Mouse (Mus musculus): ENCODE data around the gene Pigs. TPM values are rescaled to one million over a fixed set of nuclear protein-coding genes. Genes with fewer than 3 reads are reported as not detected.

The Pigs gene
- polyA plus RNA-seq, 1 experiment from 2014 or later: 67.4 TPM

DNA sequence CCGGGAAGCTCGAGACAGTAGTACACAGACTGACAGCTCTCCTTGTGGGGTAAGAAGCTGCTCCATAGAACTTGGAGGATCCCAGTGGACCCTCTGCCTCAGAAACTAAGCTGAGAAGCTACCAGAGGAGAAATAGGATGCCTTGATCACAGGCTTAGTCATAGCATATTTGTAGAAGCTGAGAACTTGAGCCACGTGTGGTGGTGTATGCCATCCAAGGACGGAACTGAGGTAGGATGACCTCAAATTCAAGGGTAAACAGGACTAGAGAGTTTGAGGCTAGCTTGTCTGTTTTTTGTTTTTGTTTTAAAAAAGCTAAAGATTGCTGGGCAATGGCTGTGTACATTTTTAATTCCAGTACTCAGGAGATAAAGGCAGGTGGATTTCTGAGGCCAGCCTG, 22.9 kb upstream of the Pigs start:
- no peak overlapping the region for H3K27ac ChIP-seq (ENCODE audit: low read length)
- H3K36me3 ChIP-seq (ENCODE audit: control insufficient read depth, insufficient read depth, low read length): peaks cover 8% of the 10 kb centered on the region
- no peak overlapping the region for H3K4me2 ChIP-seq (ENCODE audit: low read depth, low read length)
- 0 out of 2 replicates have a peak, but pooled peaks cover 5% of the 10 kb centered on the region for H3K4me1 ChIP-seq (ENCODE audit: control insufficient read depth, insufficient read depth, low read length)
- ATAC-seq (ENCODE audit: insufficient read depth, low FRiP score): no peak
- H3K9me3 ChIP-seq (replicated peaks; ENCODE audit: control insufficient read depth, low read length): no peaks in the 10 kb centered on the region
- 84% methylated on average over 4 of the region's 4 CpGs for WGBS
- H3K9ac ChIP-seq (ENCODE audit: low read length): peak overlapping the region; percentile 29; the same call in 1 of the 2 replicates
- no peak overlapping the region for H3K4me3 ChIP-seq (replicated peaks; ENCODE audit: low read length)
- H3K27me3 ChIP-seq (ENCODE audit: control insufficient read depth, insufficient read depth, low read length): no peaks in the 10 kb centered on the region

DNA sequence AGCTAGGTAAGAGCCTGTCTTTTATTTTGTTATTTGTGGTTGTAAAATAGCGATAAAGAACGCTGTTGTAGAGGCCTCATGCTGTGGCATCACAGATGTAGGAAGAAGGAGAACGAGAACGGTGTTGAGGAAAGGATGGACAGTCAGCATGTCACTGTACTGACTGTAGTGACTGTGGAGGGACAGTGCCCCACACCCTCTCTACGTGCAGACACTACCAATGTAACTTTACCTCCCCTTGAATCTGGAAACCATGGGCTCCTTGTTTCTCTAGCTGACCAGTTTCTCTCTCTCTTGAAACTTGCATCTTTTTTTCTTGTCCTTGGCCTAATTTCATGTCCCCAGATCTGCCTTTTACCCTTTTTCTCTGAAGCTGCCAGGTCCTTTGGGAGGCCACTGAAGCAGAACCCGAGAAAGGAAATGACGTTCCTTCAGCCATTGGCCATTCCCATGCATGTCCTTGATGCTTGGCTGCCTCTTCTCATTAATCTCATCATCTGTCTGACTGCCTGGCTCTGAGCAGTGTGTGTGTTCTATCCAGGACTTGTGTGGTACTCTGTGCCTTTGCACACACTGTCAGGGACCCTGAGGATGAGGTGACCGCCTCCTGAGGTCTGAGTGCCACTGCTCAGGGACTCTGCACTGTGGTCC, 17.2 kb upstream of the Pigs start:
- Histone ChIP-seq H3K27ac (ENCODE audit: low read length) (no peak overlapping the region), H3K4me1 (ENCODE audit: control insufficient read depth, insufficient read depth, low read length) (no peaks in the 10 kb centered on the region), H3K36me3 (ENCODE audit: control insufficient read depth, insufficient read depth, low read length) (peaks cover 4% of the 10 kb centered on the region; the same call in 1 of the 2 replicates), H3K4me3 (replicated peaks; ENCODE audit: low read length) (no peak overlapping the region), H3K27me3 (ENCODE audit: control insufficient read depth, insufficient read depth, low read length) (no peaks in the 10 kb centered on the region), H3K9me3 (replicated peaks; ENCODE audit: control insufficient read depth, low read length) (no peaks in the 10 kb centered on the region), H3K4me2 (ENCODE audit: low read depth, low read length) (no peak overlapping the region), H3K9ac (ENCODE audit: low read length) (no peak overlapping the region)
- WGBS: 91% methylated on average over 8 of the region's 8 CpGs
- no peak for ATAC-seq (ENCODE audit: insufficient read depth, low FRiP score)

DNA sequence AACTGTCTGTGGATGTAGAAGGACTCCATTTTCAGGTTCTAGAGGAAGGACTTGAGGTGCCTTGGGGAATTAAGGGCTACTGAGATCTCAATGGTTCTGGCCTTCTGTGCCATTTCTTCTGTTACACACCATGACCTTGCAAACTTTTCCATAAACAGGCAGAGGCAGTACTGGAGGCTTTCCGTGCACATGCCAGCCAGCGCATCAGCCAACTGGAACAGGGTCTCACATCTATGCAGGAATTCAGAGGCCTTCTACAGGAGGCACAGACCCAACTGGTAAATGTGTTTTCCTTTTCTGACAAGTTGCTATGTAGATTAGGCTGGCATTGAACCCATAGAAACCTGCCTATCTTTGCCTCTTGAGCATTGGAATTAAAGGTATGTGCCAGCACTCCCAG, 14.6 kb upstream of the Pigs start:
- peaks cover 14% of the 10 kb centered on the region for H3K36me3 ChIP-seq (ENCODE audit: control insufficient read depth, insufficient read depth, low read length)
- no peaks in the 10 kb centered on the region for H3K9me3 ChIP-seq (replicated peaks; ENCODE audit: control insufficient read depth, low read length)
- H3K4me1 ChIP-seq (ENCODE audit: control insufficient read depth, insufficient read depth, low read length): no peaks in the 10 kb centered on the region
- H3K4me2 ChIP-seq (ENCODE audit: low read depth, low read length): no peak overlapping the region
- no peak overlapping the region for H3K27ac ChIP-seq (ENCODE audit: low read length)
- H3K9ac ChIP-seq (ENCODE audit: low read length): no peak overlapping the region
- 92% methylated on average over 2 of the region's 2 CpGs for WGBS
- no peak overlapping the region for H3K4me3 ChIP-seq (replicated peaks; ENCODE audit: low read length)
- H3K27me3 ChIP-seq (ENCODE audit: control insufficient read depth, insufficient read depth, low read length): no peaks in the 10 kb centered on the region
- ATAC-seq (ENCODE audit: insufficient read depth, low FRiP score): no peak

DNA sequence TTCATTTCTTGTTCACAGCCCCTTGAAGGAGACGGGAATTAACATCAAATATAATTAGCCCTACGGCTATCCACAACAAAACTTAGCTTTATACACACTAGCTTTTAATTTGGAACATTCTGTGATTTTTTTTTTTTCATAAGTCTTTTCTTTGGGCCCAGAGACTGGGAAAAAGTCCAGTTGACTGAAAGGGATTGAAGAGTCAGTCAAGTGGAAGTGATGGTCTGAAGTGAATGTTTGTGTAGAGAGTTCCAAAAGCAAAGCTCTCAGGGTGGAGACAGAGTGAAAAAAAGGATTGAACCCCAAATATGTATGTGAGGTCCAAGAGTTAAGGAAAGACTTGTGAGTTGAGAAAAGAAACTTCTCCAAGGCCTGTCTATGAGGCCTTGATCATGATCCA, 9.8 kb upstream of the Pigs start:
- WGBS: 93% methylated on average over 2 of the region's 2 CpGs

DNA sequence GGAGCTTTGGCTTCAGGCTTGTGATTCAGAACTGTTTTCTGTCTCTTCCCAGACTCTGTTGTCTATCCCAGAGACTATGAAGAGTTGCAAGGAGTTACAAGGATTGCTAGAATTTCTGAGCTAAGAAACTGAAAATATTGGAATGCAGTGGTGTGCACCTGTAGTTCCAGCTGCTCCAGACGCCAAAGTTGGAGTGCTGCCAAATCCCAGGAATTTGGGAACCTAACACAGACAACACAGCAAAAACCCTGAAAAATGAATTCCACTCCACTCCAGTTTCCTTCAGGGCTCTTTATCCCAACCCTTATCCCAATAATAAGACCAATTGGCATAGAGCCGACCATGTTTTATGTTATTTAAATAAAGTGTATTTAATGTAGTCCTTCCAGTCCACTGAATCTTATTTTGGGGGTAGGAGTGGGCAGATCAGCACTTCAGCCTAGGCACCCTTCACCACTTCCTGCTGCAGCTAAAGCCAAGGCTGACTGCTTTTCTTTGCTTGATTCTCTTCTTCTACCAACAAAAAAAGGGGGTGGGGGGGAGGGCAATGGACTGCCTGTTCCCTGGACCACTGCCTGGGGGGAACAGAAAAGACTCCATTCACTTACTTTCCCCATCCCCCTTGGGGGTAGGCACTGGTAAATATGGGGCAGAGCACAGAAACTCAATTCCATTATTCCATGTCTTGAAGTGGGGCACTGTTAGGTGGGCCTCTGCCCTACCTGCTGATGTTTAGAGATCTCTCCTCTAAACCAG, 6.0 kb upstream of the Pigs start:
- Histone ChIP-seq H3K4me3 (replicated peaks; ENCODE audit: low read length) (no peak overlapping the region), H3K9ac (ENCODE audit: low read length) (no peak overlapping the region), H3K36me3 (ENCODE audit: control insufficient read depth, insufficient read depth, low read length) (peaks cover 15% of the 10 kb centered on the region; the same call in 1 of the 2 replicates), H3K9me3 (replicated peaks; ENCODE audit: control insufficient read depth, low read length) (no peaks in the 10 kb centered on the region), H3K27ac (ENCODE audit: low read length) (peak overlapping the region; percentile 74), H3K27me3 (ENCODE audit: control insufficient read depth, insufficient read depth, low read length) (no peaks in the 10 kb centered on the region), H3K4me1 (ENCODE audit: control insufficient read depth, insufficient read depth, low read length) (peaks cover 13% of the 10 kb centered on the region; the same call in 1 of the 2 replicates), H3K4me2 (ENCODE audit: low read depth, low read length) (peak overlapping the region; percentile 43; the same call in 1 of the 2 replicates)
- 38% methylated on average over 2 of the region's 2 CpGs for WGBS
- ATAC-seq (ENCODE audit: insufficient read depth, low FRiP score): no peak

More for the DNA sequence above, 9.8 kb upstream of the Pigs start:
- no peaks in the 10 kb centered on the region for H3K9me3 ChIP-seq (replicated peaks; ENCODE audit: control insufficient read depth, low read length)
- H3K4me1 ChIP-seq (ENCODE audit: control insufficient read depth, insufficient read depth, low read length): peaks cover 13% of the 10 kb centered on the region; the same call in 1 of the 2 replicates
- H3K4me3 ChIP-seq (replicated peaks; ENCODE audit: low read length): no peak overlapping the region
- no peak overlapping the region for H3K4me2 ChIP-seq (ENCODE audit: low read depth, low read length)
- no peak overlapping the region for H3K27ac ChIP-seq (ENCODE audit: low read length)
- peaks cover 24% of the 10 kb centered on the region; the same call in 1 of the 2 replicates for H3K36me3 ChIP-seq (ENCODE audit: control insufficient read depth, insufficient read depth, low read length)
- H3K9ac ChIP-seq (ENCODE audit: low read length): no peak overlapping the region
- no peaks in the 10 kb centered on the region for H3K27me3 ChIP-seq (ENCODE audit: control insufficient read depth, insufficient read depth, low read length)
- ATAC-seq (ENCODE audit: insufficient read depth, low FRiP score): no peak

DNA sequence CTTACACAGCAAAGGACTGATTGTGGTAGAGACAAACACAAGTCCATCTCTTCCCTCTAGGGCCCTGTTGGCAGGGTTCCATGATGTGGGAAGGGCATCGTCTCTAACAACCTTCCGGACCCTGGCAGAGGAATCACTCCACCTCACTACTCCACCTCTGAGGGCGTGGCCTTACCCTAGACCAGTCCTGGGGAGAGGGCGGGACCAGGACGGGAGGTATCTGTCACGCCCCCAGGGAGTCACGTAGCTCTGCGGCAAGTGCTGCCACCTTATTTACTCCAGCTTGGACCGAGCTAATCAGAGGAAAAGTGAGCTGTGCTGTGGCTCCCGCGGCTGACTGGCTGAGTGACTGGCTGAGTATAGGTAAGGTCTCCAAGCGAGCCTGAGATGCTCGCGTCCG, 5.4 kb upstream of the Pigs start, which contains the start of gene Aldoc:
TSS of gene Aldoc (plus strand) at position 109 of the 400 bp plus-strand sequence.
- peaks cover 15% of the 10 kb centered on the region; the same call in 1 of the 2 replicates for H3K36me3 ChIP-seq (ENCODE audit: control insufficient read depth, insufficient read depth, low read length)
- peak; percentile 97 for ATAC-seq (ENCODE audit: insufficient read depth, low FRiP score)
- H3K9me3 ChIP-seq (replicated peaks; ENCODE audit: control insufficient read depth, low read length): no peaks in the 10 kb centered on the region
- peak within 1 kb of the TSS; percentile 74 for H3K27ac ChIP-seq (ENCODE audit: low read length)
- 6% methylated on average over 15 of the region's 15 CpGs for WGBS
- peak within 1 kb of the TSS; percentile 26 for H3K4me3 ChIP-seq (replicated peaks; ENCODE audit: low read length)
- H3K27me3 ChIP-seq (ENCODE audit: control insufficient read depth, insufficient read depth, low read length): no peaks in the 10 kb centered on the region
- H3K9ac ChIP-seq (ENCODE audit: low read length): peak within 1 kb of the TSS; percentile 40; the same call in 1 of the 2 replicates
- H3K4me1 ChIP-seq (ENCODE audit: control insufficient read depth, insufficient read depth, low read length): peaks cover 13% of the 10 kb centered on the region; the same call in 1 of the 2 replicates
- peak within 1 kb of the TSS; percentile 43 for H3K4me2 ChIP-seq (ENCODE audit: low read depth, low read length)

DNA sequence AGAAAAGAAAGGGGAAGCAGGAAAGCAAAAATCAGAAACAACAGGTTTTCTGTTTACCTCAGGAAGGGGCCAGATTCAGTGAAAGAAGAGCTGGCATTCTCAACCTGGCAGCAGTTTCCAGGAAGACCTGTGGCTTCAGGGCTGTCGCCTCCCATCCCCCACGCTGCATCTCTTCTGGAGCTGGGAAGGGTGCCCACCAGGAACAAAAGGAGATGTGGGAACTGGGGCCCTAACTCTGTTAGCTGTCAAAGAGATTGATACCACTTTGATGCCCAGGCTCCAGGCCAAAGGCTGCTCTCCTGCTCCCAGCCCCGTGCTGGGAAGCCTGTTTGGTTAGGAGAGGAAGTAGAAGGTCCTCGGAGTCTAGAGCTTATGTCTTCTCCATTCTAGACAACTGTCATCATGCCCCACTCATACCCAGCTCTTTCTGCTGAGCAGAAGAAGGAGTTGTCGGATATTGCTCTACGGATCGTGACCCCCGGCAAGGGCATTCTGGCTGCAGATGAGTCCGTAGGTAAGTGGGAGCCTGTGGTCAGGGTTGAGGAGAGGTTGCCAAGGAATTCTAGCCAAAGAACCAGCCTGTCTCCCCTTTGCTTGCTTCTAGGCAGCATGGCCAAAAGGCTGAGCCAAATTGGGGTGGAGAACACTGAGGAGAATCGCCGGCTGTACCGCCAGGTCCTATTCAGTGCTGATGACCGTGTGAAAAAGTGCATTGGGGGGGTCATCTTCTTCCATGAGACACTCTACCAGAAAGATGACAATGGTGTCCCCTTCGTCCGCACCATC, 4.0 kb upstream of the Pigs start:
- Histone ChIP-seq H3K27me3 (ENCODE audit: control insufficient read depth, insufficient read depth, low read length) (no peaks in the 10 kb centered on the region), H3K4me1 (ENCODE audit: control insufficient read depth, insufficient read depth, low read length) (peaks cover 18% of the 10 kb centered on the region), H3K4me2 (ENCODE audit: low read depth, low read length) (no peak overlapping the region), H3K4me3 (replicated peaks; ENCODE audit: low read length) (no peak overlapping the region), H3K27ac (ENCODE audit: low read length) (no peak overlapping the region), H3K9me3 (replicated peaks; ENCODE audit: control insufficient read depth, low read length) (no peaks in the 10 kb centered on the region), H3K9ac (ENCODE audit: low read length) (no peak overlapping the region), H3K36me3 (ENCODE audit: control insufficient read depth, insufficient read depth, low read length) (peaks cover 9% of the 10 kb centered on the region; the same call in 1 of the 2 replicates)
- ATAC-seq (ENCODE audit: insufficient read depth, low FRiP score): no peak
- 79% methylated on average over 15 of the region's 15 CpGs for WGBS

DNA sequence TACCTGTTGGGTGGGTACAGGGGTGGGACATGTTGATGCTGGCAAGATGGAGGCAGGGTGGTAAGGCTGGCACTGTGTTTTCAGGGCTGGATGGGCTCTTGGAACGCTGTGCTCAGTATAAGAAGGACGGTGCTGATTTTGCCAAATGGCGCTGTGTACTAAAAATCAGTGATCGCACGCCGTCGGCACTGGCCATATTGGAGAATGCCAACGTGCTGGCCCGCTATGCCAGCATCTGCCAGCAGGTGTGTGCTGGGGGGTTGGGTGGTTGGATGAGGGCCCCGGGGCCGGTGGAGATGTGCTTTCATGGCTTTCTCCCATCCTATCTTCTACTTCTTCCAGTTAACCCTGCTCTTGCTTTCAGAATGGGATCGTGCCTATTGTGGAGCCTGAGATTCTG, 3.2 kb upstream of the Pigs start:
- H3K9me3 ChIP-seq (replicated peaks; ENCODE audit: control insufficient read depth, low read length): no peaks in the 10 kb centered on the region
- no peaks in the 10 kb centered on the region for H3K27me3 ChIP-seq (ENCODE audit: control insufficient read depth, insufficient read depth, low read length)
- H3K4me3 ChIP-seq (replicated peaks; ENCODE audit: low read length): no peak overlapping the region
- H3K4me2 ChIP-seq (ENCODE audit: low read depth, low read length): no peak overlapping the region
- WGBS: 89% methylated on average over 12 of the region's 12 CpGs
- 0 out of 2 replicates have a peak, but pooled peaks cover 5% of the 10 kb centered on the region for H3K36me3 ChIP-seq (ENCODE audit: control insufficient read depth, insufficient read depth, low read length)
- peaks cover 19% of the 10 kb centered on the region for H3K4me1 ChIP-seq (ENCODE audit: control insufficient read depth, insufficient read depth, low read length)
- ATAC-seq (ENCODE audit: insufficient read depth, low FRiP score): no peak
- no peak overlapping the region for H3K9ac ChIP-seq (ENCODE audit: low read length)
- H3K27ac ChIP-seq (ENCODE audit: low read length): no peak overlapping the region

All from stomach, embryonic 16.5 days (tissue).